Mouse (Mus musculus) heart, embryonic 16.5 days (tissue): Measurements from ENCODE around the gene Gnas. TPM values are rescaled to one million over a fixed set of nuclear protein-coding genes. Genes with fewer than 3 reads are reported as not detected.

ENCODE experiments used
- microRNA counts: library from miRNA; unstranded; fragments of <30 nt; microRNA quantifications from one replicate; lab custom pipeline; 2016
- microRNA-seq: library from miRNA; unstranded; fragments of <30 nt; microRNA quantifications from one replicate; pipeline ENCODE4, GENCODE M21; 2017
- polyA plus RNA-seq: library from polyadenylated mRNA; unstranded; fragments of >200 nt; fragmentation: Nextera tagmentation; extraction: Ambion mirVana; gene quantifications from 2 replicates; pipeline ENCODE4 v1.2.1, GENCODE M21; 2015

Gnas gene
- polyA plus RNA-seq, 1 experiment from 2014 or later, result 1,284 TPM

MicroRNA genes within 50 kb of the gene (microRNA counts, 519-probe panel; counts per million panel counts)
- not detected for microRNA mmu-miR-296-3p (lab: Ali Mortazavi, UCI)
- 2,992 counts per million, percentile 77 among the panel's probes with 10 or more counts for microRNA mmu-miR-296-5p (lab: Ali Mortazavi, UCI)
- 1,819 counts per million, percentile 15 among the panel's probes with 10 or more counts for microRNA mmu-miR-298 (lab: Ali Mortazavi, UCI)

Small RNA genes within 50 kb of the gene (microRNA-seq; reads per million reads assigned to microRNA genes)
- gene Gm27591, result not detected
- 3,050 reads per million, percentile 88 among the genes with 10 or more reads in this experiment for gene Mir296
- 2,417 reads per million, percentile 85 among the genes with 10 or more reads in this experiment for gene Mir298

Other genes starting within 250 kb of the Gnas start
- gene Stx16, start 208.0 kb upstream of the Gnas start, polyA plus RNA-seq, result 8.6 and 9.0 TPM in 2 replicates
- gene Npepl1, start 174.0 kb upstream of the Gnas start, polyA plus RNA-seq, result 51.2 and 52.3 TPM in 2 replicates
- 33.4 and 41.6 TPM in 2 replicates for gene Gm20721, start 62.4 kb downstream of the Gnas start, polyA plus RNA-seq
- gene Nelfcd, start 131.5 kb downstream of the Gnas start, polyA plus RNA-seq, result 78.1 and 86.2 TPM in 2 replicates
- gene Ctsz, start 154.7 kb downstream of the Gnas start, polyA plus RNA-seq, result 123 and 131 TPM in 2 replicates
- gene Tubb1, start 166.4 kb downstream of the Gnas start, polyA plus RNA-seq, result 2.5 and 2.6 TPM in 2 replicates
- gene Atp5e, start 179.8 kb downstream of the Gnas start, polyA plus RNA-seq, result 912 and 1,057 TPM in 2 replicates
- 146 and 162 TPM in 2 replicates for gene Prelid3b, start 188.8 kb downstream of the Gnas start, polyA plus RNA-seq